Mouse (Mus musculus): Measurements from ENCODE around the gene Apoc4. TPM values are rescaled to one million over a fixed set of nuclear protein-coding genes. Genes with fewer than 3 reads are reported as not detected.

Gene Apoc4
- polyA plus RNA-seq, 1 experiment from 2014 or later, result 0.39 TPM

Other genes starting within 250 kb of the Apoc4 start
- 8.6 and 9.7 TPM in 2 replicates for gene Mark4, start 222.7 kb downstream of the Apoc4 start, polyA plus RNA-seq (2014; fragmentation: Nextera tagmentation; extraction: Ambion mirVana)
- gene Exoc3l2, start 218.1 kb downstream of the Apoc4 start, polyA plus RNA-seq (2014; fragmentation: Nextera tagmentation; extraction: Ambion mirVana), result 0.55 and 1.2 TPM in 2 replicates
- gene Bloc1s3, start 173.1 kb downstream of the Apoc4 start, polyA plus RNA-seq (2014; fragmentation: Nextera tagmentation; extraction: Ambion mirVana), result 0.74 and 1.3 TPM in 2 replicates
- gene Trappc6a, start 173.1 kb downstream of the Apoc4 start, polyA plus RNA-seq (2014; fragmentation: Nextera tagmentation; extraction: Ambion mirVana), result 83.4 and 89.0 TPM in 2 replicates
- gene Nkpd1, start 163.6 kb downstream of the Apoc4 start, polyA plus RNA-seq (2014; fragmentation: Nextera tagmentation; extraction: Ambion mirVana), result not detected in 2 replicates
- 6.3 and 7.1 TPM in 2 replicates for gene Ppp1r37, start 118.4 kb downstream of the Apoc4 start, polyA plus RNA-seq (2014; fragmentation: Nextera tagmentation; extraction: Ambion mirVana)
- 1.2 and 2.1 TPM in 2 replicates for gene Zfp296, start 104.2 kb downstream of the Apoc4 start, polyA plus RNA-seq (2014; fragmentation: Nextera tagmentation; extraction: Ambion mirVana)
- 163 and 180 TPM in 2 replicates for gene Gemin7, start 103.9 kb downstream of the Apoc4 start, polyA plus RNA-seq (2014; fragmentation: Nextera tagmentation; extraction: Ambion mirVana)
- gene Clasrp, start 77.0 kb downstream of the Apoc4 start, polyA plus RNA-seq (2014; fragmentation: Nextera tagmentation; extraction: Ambion mirVana), result 38.6 and 44.8 TPM in 2 replicates
- 8.3 and 10.4 TPM in 2 replicates for gene Relb, start 52.0 kb downstream of the Apoc4 start, polyA plus RNA-seq (2014; fragmentation: Nextera tagmentation; extraction: Ambion mirVana)
- gene Clptm1, start 16.4 kb downstream of the Apoc4 start, polyA plus RNA-seq (2014; fragmentation: Nextera tagmentation; extraction: Ambion mirVana), result 77.9 and 86.2 TPM in 2 replicates
- 1.5 and 1.9 TPM in 2 replicates for gene Apoc2, start 3.5 kb downstream of the Apoc4 start, polyA plus RNA-seq (2014; fragmentation: Nextera tagmentation; extraction: Ambion mirVana)
- gene Gm44805, start 56 bp downstream of the Apoc4 start, polyA plus RNA-seq (2014; fragmentation: Nextera tagmentation; extraction: Ambion mirVana), result not detected in 2 replicates
- 10.9 and 12.6 TPM in 2 replicates for gene Apoc1, start 11.2 kb upstream of the Apoc4 start, polyA plus RNA-seq (2014; fragmentation: Nextera tagmentation; extraction: Ambion mirVana)
- gene Apoe, start 17.7 kb upstream of the Apoc4 start, polyA plus RNA-seq (2014; fragmentation: Nextera tagmentation; extraction: Ambion mirVana), result 291 and 299 TPM in 2 replicates
- gene Tomm40, start 34.0 kb upstream of the Apoc4 start, polyA plus RNA-seq (2014; fragmentation: Nextera tagmentation; extraction: Ambion mirVana), result 91.2 and 108 TPM in 2 replicates
- gene Nectin2, start 69.0 kb upstream of the Apoc4 start, polyA plus RNA-seq (2014; fragmentation: Nextera tagmentation; extraction: Ambion mirVana), result 106 and 113 TPM in 2 replicates
- gene Bcam, start 89.5 kb upstream of the Apoc4 start, polyA plus RNA-seq (2014; fragmentation: Nextera tagmentation; extraction: Ambion mirVana), result 156 and 164 TPM in 2 replicates
- gene Cblc, start 115.3 kb upstream of the Apoc4 start, polyA plus RNA-seq (2014; fragmentation: Nextera tagmentation; extraction: Ambion mirVana), result 15.1 and 17.7 TPM in 2 replicates
- 10.7 and 11.5 TPM in 2 replicates for gene Bcl3, start 141.3 kb upstream of the Apoc4 start, polyA plus RNA-seq (2014; fragmentation: Nextera tagmentation; extraction: Ambion mirVana)
- not detected in 2 replicates for gene Gm19345, start 170.5 kb upstream of the Apoc4 start, polyA plus RNA-seq (2014; fragmentation: Nextera tagmentation; extraction: Ambion mirVana)
- gene Ceacam16, start 179.8 kb upstream of the Apoc4 start, polyA plus RNA-seq (2014; fragmentation: Nextera tagmentation; extraction: Ambion mirVana), result not detected in 2 replicates
- gene Ceacam19, start 206.5 kb upstream of the Apoc4 start, polyA plus RNA-seq (2014; fragmentation: Nextera tagmentation; extraction: Ambion mirVana), result 0.14 and 0.41 TPM in 2 replicates
- 10.4 and 11.7 TPM in 2 replicates for gene Pvr, start 239.7 kb upstream of the Apoc4 start, polyA plus RNA-seq (2014; fragmentation: Nextera tagmentation; extraction: Ambion mirVana)